Mouse (Mus musculus) heart, adult 2 months (tissue): ENCODE measurements around the gene Mmp7.

ENCODE experiments used
- CTCF ChIP-seq: fragments of 200-600 bp; IDR thresholded peaks from 2 replicates; pipeline ENCODE4 v1.8.1; 2022; ENCODE audit warnings: antibody characterized with exemption, mild to moderate bottlenecking, moderate library complexity
- EP300 ChIP-seq: fragments of 200-500 bp; IDR thresholded peaks from 2 replicates; pipeline ENCODE4 v1.6.1; 2011; ENCODE audit warnings: low read depth, low read length, control low read depth; ENCODE audit not compliant: insufficient read depth
- POLR2A ChIP-seq: fragments of 200-500 bp; IDR thresholded peaks from 2 replicates; pipeline ENCODE4 v1.6.1; 2011; ENCODE audit warnings: mild to moderate bottlenecking, low read depth, low read length, control low read depth; ENCODE audit not compliant: insufficient read depth

- no peak for TF ChIP-seq CTCF
- no peak for TF ChIP-seq POLR2A
- no peak for TF ChIP-seq EP300
These were observed 5.9 kb upstream of the Mmp7 start for GRCm38 (mm10) chr9:7686024-7686423.
